Mouse (Mus musculus) heart, embryonic 15.5 days (tissue): Measurements from ENCODE around the gene Mafk. TPM values are rescaled to one million over a fixed set of nuclear protein-coding genes. Genes with fewer than 3 reads are reported as not detected.
A peak's percentile ranks its signal among the peaks of the same experiment; 100 is the strongest.

Source experiments
- ATAC-seq: fragments of 200-750 bp; cut with Nextera tagmentation; replicated peaks from 2 replicates; pipeline ENCODE4 v1.8.0; 2017; ENCODE audit warnings: low read depth, moderate TSS enrichment; ENCODE audit not compliant: insufficient number of reproducible peaks, insufficient read depth, low FRiP score
- H3K27ac ChIP-seq: fragments of 300-500 bp; sonication (generic); 2 replicates; pipeline ENCODE4 v1.5.1; 2015; ENCODE audit warnings: mild to moderate bottlenecking, inconsistent platforms
- H3K27me3 ChIP-seq: fragments of 300-500 bp; sonication (generic); 2 replicates; pipeline ENCODE4 v1.6.1; 2015; ENCODE audit warnings: inconsistent platforms
- H3K36me3 ChIP-seq: fragments of 300-500 bp; sonication (generic); 2 replicates; pipeline ENCODE4 v1.6.1; 2015; ENCODE audit warnings: mild to moderate bottlenecking, inconsistent platforms
- H3K4me1 ChIP-seq: fragments of 300-500 bp; sonication (generic); replicated peaks from 2 replicates; pipeline ENCODE4 v1.6.1; 2015; ENCODE audit warnings: inconsistent platforms
- H3K4me2 ChIP-seq: fragments of 300-500 bp; sonication (generic); 2 replicates; pipeline ENCODE4 v1.6.1; 2015; ENCODE audit warnings: inconsistent platforms, mild to moderate bottlenecking, moderate library complexity
- H3K4me3 ChIP-seq: fragments of 300-500 bp; sonication (generic); 2 replicates; pipeline ENCODE4 v1.5.1; 2015; ENCODE audit warnings: mild to moderate bottlenecking, inconsistent platforms
- H3K9ac ChIP-seq: fragments of 300-500 bp; sonication (generic); 2 replicates; pipeline ENCODE4 v1.6.1; 2015; ENCODE audit warnings: mild to moderate bottlenecking, inconsistent platforms
- H3K9me3 ChIP-seq: fragments of 300-500 bp; sonication (generic); replicated peaks from 2 replicates; pipeline ENCODE4 v1.6.1; 2016; ENCODE audit warnings: inconsistent platforms
- WGBS: fragments of 180-500 bp; shearing (Covaris S2); methylation state at CpG from one replicate; pipeline ENCODE4 v1.1.7; 2015; ENCODE audit warnings: mixed read lengths; 5-methylcytosine and 5-hydroxymethylcytosine counted together
- polyA plus RNA-seq: library from polyadenylated mRNA; unstranded; fragments of >200 nt; fragmentation: Nextera tagmentation; extraction: Ambion mirVana; gene quantifications from 2 replicates; pipeline ENCODE4 v1.2.1, GENCODE M21; 2015

Mafk gene
- polyA plus RNA-seq, 1 experiment from 2014 or later, result 19.1 TPM

DNA sequence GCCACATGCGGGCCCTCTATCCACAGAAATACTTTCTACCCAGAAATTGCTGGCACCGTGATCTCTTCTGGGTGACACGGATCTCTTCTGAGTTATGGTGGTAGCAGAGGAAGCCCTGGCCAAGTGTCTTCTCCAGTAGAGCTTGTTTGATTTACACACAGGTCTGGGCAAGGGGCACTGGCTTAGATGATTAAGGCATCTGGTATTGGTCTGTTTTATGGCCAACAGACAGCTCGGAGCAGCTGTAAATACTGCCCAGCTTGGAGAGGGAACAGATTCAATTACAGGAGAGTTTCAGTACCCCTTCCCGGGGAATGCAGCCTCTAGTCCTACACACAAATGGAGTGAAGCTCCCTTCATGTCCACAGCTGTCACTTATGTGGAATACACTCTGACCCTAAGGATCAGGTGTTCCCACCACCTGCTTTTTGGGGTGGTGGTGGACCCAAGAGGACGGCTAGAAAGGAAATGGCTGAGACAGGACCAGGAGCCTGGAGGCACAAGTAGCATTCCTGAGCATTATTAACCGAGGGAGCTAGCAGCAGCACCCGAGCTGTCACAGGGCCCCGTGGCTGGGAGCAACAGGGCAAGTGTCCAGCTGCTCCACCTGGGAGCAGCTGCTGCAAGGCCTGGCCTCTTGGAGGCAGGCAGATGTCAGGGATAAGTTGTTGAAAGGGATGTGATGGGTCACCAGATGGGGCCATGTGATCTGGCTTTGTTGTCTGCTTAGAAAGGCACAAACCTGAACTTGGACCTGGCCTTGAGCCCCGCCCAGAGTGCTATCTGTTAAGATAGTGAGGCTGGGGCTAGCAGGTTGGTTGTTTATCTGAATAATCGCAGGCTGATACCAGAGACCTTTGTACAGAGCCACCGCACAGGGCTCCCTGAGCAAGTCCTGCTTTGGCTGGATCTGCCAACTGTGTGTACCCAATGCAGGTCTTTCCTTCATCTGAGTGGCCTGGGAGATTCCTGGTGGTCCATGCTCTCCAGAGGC, 30.4 kb downstream of the Mafk start:
- Histone ChIP-seq H3K27ac (no peak overlapping the region), H3K9me3 (no peaks in the 10 kb centered on the region), H3K4me2 (no peak overlapping the region), H3K9ac (no peak overlapping the region), H3K4me1 (peaks cover 13% of the 10 kb centered on the region), H3K36me3 (peaks cover 22% of the 10 kb centered on the region), H3K27me3 (no peaks in the 10 kb centered on the region), H3K4me3 (no peak overlapping the region)
- WGBS, result 74% methylated on average over 12 of the region's 12 CpGs
- no peak for ATAC-seq

DNA sequence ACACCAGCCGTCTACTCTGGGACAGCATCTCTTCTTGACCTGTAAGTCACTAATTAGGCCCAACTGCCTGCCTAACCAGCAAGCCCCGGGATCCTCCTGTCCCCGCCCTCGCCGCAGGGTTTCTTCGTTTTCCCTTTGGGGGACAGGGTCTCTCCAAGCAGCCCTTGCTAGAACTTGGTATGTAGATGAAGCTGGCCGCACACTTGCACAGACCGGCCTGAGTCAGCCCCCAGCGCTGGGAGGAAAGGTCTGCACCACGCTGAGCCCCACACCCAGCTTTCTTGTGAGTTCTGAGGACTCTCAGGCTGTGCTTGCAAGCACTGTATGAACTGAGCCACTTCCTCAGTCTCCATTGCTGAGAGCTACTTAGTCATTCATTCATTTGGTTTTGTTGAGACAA, 33.2 kb downstream of the Mafk start:
- WGBS, result 95% methylated on average over 10 of the region's 10 CpGs
- no peak for ATAC-seq

DNA sequence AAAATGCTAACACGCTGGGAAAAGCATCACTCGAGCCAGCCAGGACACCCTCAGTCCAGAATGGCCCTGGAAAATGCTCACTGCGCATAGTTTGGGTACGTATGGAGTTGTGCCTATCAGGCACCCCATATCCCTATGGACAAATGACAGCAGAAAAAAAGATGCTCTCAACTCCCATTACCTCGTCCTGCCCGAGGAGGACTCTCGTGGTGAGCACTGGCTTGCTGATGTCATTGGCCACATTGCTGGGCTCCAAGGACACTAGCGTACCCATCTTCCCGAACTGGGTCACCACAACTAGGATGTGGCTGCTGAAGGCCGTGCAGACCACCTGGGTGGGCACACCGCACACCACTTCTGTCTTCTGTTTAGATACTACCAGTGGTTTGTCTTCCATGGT, 34.6 kb downstream of the Mafk start:
- 0 out of 2 replicates have a peak, but pooled peaks have one; percentile 1 for ATAC-seq
- H3K27me3 ChIP-seq, result no peaks in the 10 kb centered on the region
- no peaks in the 10 kb centered on the region for H3K9me3 ChIP-seq
- 36% methylated on average over 11 of the region's 11 CpGs for WGBS
- peak overlapping the region; percentile 90 for H3K9ac ChIP-seq
- H3K27ac ChIP-seq, result no peak overlapping the region
- peak overlapping the region; percentile 93 for H3K4me3 ChIP-seq
- H3K4me1 ChIP-seq, result peaks cover 13% of the 10 kb centered on the region
- H3K4me2 ChIP-seq, result peak overlapping the region; percentile 85
- H3K36me3 ChIP-seq, result peaks cover 22% of the 10 kb centered on the region

More for the DNA sequence above, 33.2 kb downstream of the Mafk start:
- no peak overlapping the region for H3K9ac ChIP-seq
- peaks cover 22% of the 10 kb centered on the region for H3K36me3 ChIP-seq
- H3K4me1 ChIP-seq, result peaks cover 13% of the 10 kb centered on the region
- H3K27me3 ChIP-seq, result no peaks in the 10 kb centered on the region
- no peak overlapping the region for H3K4me2 ChIP-seq
- no peak overlapping the region for H3K4me3 ChIP-seq
- H3K9me3 ChIP-seq, result no peaks in the 10 kb centered on the region
- H3K27ac ChIP-seq, result no peak overlapping the region

DNA sequence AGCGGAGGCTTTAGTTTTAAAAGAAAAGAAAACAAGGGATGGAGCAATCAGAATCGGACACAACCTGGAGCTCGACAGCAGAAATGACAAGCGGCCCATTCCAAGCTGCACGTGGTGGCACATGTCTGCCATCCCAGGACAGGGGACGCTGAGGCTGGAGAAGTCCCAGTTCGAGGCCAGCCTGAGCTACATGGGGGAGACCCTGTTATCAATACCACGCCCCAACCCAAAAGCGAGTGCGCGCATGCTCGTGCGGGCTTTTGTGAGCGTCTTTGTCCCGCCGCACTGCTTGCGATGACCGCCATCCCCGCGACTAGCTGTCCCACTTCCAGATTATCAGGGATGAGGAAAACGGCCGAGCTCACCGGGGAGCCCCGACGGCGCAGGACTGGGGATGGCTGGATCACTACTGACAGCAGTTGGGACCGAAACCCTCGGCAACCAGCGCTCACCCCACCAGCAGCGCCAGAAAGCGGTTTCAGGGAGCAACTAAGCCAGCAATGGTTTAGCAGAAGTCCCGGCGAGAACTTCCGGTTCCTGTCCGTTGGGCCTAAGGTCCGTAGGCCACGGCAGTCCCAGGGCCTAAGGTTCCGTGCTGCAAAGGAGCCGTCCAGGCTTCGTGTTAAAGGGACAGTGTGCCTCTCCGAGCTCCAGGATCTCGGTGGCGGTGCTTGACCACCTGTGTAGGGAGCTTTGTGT, 35.2 kb downstream of the Mafk start, which contains the start of the genes Gm26938 and Psmg3:
Gm26938 (minus strand) TSS at position 51 of the 699 bp plus-strand sequence.
Psmg3 (minus strand) TSS at position 529 of the 699 bp plus-strand sequence.
- H3K4me1 ChIP-seq, result peaks cover 13% of the 10 kb centered on the region
- WGBS, result under 1% methylated on average over 43 of the region's 43 CpGs
- peak; percentile 71; the same call in 1 of the 2 replicates for ATAC-seq

DNA sequence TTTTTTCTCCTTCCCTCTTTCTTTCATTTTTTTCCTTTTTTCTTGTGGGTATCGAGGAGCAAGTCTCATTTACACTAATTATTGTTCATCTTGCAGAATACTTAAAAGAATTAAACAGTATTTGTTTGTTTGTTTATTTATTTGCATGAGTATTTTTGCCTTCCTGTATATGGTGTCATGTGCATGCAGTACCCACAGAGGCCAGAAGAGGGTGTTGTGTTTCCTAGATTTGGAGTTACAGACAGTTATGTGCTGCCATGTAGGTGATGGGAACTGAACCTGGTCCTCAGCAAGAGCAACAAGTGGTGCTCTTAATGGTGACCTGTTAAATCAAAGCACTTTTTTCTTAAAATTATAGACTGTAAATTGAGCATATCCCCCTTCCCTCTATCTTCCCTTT, 36.3 kb downstream of the Mafk start:
- peaks cover 15% of the 10 kb centered on the region for H3K36me3 ChIP-seq
- peaks cover 13% of the 10 kb centered on the region for H3K4me1 ChIP-seq
- no peak for ATAC-seq
- WGBS, result 90% methylated on average over 1 of the region's 1 CpGs
- no peaks in the 10 kb centered on the region for H3K9me3 ChIP-seq
- no peak overlapping the region for H3K4me2 ChIP-seq
- H3K27ac ChIP-seq, result no peak overlapping the region
- H3K27me3 ChIP-seq, result peaks cover 4% of the 10 kb centered on the region; the same call in 1 of the 2 replicates
- H3K4me3 ChIP-seq, result no peak overlapping the region
- no peak overlapping the region for H3K9ac ChIP-seq

More for the DNA sequence above, 35.2 kb downstream of the Mafk start, which contains the start of the genes Gm26938 and Psmg3:
- Histone ChIP-seq H3K4me2 (peak within 1 kb of the TSS; percentile 85), H3K36me3 (peaks cover 22% of the 10 kb centered on the region), H3K27ac (peak within 1 kb of the TSS; percentile 79), H3K4me3 (peak within 1 kb of the TSS; percentile 93), H3K9ac (peak within 1 kb of the TSS; percentile 90), H3K27me3 (no peaks in the 10 kb centered on the region), H3K9me3 (no peaks in the 10 kb centered on the region)

DNA sequence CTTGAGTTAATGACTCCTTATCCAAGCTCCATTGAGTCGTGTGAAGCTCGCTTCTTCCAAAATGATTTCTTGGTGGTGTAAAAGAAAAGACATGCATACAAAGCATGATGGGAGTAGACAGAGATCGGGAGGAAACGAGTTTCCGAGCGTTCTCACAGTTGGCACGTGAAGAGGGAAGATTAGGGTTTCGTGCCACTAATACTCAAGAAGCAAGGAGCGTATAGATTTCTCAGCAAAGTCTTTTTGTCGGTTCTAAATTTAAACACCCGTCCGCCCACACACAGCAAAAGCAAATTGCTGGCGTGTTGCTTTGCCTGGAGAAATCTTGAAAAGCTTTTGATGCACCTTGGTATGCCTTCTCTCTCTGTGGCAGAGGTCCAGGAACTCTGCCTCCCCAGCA, 38.1 kb downstream of the Mafk start:
- Histone ChIP-seq H3K4me2 (no peak overlapping the region), H3K36me3 (0 out of 2 replicates have a peak, but pooled peaks cover 5% of the 10 kb centered on the region), H3K27me3 (peaks cover 4% of the 10 kb centered on the region; the same call in 1 of the 2 replicates), H3K4me1 (peaks cover 13% of the 10 kb centered on the region), H3K9ac (no peak overlapping the region), H3K9me3 (no peaks in the 10 kb centered on the region), H3K4me3 (no peak overlapping the region), H3K27ac (no peak overlapping the region)
- 59% methylated on average over 13 of the region's 13 CpGs for WGBS
- ATAC-seq, result no peak

DNA sequence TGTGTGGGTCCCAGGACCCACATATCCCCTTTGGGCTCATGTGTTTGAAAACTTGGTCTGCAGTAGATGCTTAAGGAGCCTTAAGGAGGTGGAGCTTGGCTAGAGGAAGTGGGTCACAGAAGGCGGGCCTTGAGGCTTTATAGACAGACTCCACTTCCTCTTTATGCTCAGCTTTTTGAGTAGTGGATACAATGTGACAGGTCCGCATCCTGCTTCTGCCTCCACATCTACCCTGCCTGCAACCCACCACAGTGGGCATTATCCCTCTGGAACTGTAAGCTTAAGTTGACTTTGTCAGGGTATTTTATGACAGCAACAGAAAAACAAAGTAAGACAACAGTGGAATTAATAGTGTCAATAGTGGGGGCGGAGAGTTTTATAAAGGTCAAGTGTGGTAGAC, 39.4 kb downstream of the Mafk start:
- Histone ChIP-seq H3K9ac (no peak overlapping the region), H3K4me1 (peaks cover 7% of the 10 kb centered on the region), H3K27ac (no peak overlapping the region), H3K9me3 (no peaks in the 10 kb centered on the region), H3K36me3 (no peaks in the 10 kb centered on the region), H3K27me3 (peaks cover 4% of the 10 kb centered on the region; the same call in 1 of the 2 replicates), H3K4me3 (no peak overlapping the region), H3K4me2 (no peak overlapping the region)
- ATAC-seq, result no peak
- 75% methylated on average over 3 of the region's 3 CpGs for WGBS

DNA sequence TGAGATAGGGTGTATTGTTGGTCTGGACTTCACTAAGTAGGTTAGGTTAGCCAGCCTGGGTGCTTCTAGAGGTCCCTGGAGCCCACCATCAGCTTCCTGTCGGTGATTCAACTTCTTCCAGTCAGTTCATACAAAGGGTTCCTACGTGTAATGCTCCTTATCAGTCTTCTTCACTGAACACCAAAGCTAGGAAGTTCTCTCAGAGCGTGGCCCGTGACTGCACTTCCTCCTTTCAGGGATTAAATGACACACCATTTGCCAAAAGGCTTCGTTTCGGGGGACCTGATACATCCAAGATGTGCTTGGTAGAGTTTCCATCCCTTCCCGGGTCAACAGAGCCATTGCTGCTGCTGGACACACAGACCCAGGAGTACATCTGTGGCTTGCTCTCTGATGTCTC, 40.8 kb downstream of the Mafk start:
- Histone ChIP-seq H3K9ac (no peak overlapping the region), H3K36me3 (no peaks in the 10 kb centered on the region), H3K4me1 (no peaks in the 10 kb centered on the region), H3K9me3 (no peaks in the 10 kb centered on the region), H3K4me2 (no peak overlapping the region), H3K27ac (no peak overlapping the region), H3K27me3 (peaks cover 8% of the 10 kb centered on the region; the same call in 1 of the 2 replicates), H3K4me3 (no peak overlapping the region)
- ATAC-seq, result no peak
- WGBS, result 53% methylated on average over 7 of the region's 7 CpGs

DNA sequence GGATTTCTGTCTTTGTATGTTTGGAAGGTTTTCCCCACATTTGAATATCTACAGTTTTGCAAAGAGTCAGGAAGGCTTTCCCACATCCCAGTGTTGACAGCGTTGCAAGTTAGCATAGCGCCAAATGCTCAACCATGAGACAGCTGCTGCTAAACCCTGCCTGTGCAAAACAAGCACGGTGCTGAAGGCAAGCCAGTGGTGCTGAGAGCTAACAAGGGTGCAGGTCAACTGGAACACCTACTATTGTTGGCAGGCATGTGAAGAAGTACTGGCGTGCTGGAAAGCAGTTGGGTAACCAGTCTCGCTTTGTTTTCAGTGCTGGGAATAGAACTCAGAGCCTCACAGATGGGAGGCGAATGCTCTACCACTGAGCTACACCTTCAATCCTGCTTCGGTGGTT, 44.4 kb downstream of the Mafk start:
- H3K4me2 ChIP-seq, result no peak overlapping the region
- H3K36me3 ChIP-seq, result no peaks in the 10 kb centered on the region
- no peak overlapping the region for H3K27ac ChIP-seq
- H3K27me3 ChIP-seq, result peaks cover 14% of the 10 kb centered on the region
- WGBS, result 69% methylated on average over 7 of the region's 7 CpGs
- no peak for ATAC-seq
- H3K4me3 ChIP-seq, result no peak overlapping the region
- no peaks in the 10 kb centered on the region for H3K9me3 ChIP-seq
- no peak overlapping the region for H3K9ac ChIP-seq
- no peaks in the 10 kb centered on the region for H3K4me1 ChIP-seq

DNA sequence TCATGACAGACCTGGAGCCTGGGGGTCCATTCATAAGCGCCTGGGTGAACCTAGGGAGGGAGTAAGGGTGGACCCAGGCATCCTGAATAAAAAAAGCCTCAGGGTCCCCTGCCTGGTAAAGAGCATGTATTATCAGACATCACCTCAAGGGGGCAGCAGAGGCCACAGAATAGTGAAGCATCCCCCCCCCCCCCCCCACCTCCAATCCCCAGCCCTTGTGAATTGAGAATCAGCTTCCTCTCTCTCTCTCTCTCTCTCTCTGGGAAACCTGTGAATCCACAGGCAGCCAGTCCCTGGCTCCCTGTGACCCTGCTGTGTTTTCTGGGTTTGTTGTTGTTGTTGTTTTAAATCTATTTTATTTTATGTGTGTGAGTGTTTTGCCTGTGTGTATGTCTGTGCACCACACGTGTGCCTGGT, 47.2 kb downstream of the Mafk start:
- Histone ChIP-seq H3K27me3 (peaks cover 9% of the 10 kb centered on the region), H3K9ac (no peak overlapping the region), H3K9me3 (no peaks in the 10 kb centered on the region), H3K4me3 (no peak overlapping the region), H3K36me3 (no peaks in the 10 kb centered on the region), H3K4me2 (no peak overlapping the region), H3K27ac (no peak overlapping the region), H3K4me1 (no peaks in the 10 kb centered on the region)
- WGBS, result 20% methylated on average over 2 of the region's 2 CpGs
- ATAC-seq, result no peak

DNA sequence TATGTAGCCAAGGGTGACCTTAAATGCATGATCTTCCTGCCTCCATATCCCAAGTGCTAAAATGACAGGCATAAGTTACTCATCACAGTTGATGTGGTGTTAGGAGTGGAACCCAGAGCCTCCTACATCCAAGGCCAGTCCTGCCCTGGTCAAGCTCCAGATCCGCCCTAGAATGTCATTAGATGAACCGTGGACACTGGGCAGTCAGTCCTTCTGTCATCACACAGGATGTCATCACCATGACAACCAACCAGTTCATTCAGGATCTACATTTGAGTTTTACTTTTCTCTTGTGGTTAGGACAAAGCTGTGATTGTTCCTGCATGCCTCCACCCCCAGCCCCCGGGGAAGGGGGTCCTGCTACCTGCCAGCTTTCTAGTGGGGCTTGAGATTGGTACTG, 47.8 kb downstream of the Mafk start:
- no peak for ATAC-seq
- Histone ChIP-seq H3K27ac (no peak overlapping the region), H3K4me2 (no peak overlapping the region), H3K9ac (no peak overlapping the region), H3K4me1 (no peaks in the 10 kb centered on the region), H3K9me3 (no peaks in the 10 kb centered on the region), H3K36me3 (no peaks in the 10 kb centered on the region), H3K4me3 (no peak overlapping the region), H3K27me3 (peaks cover 9% of the 10 kb centered on the region)
- WGBS, result 39% methylated on average over 3 of the region's 3 CpGs
